30 mouse cellular contexts compared by ENCODE assay signal in genomic region chr8:105789626-105790025, GRCm38 (mm10). TPM values are rescaled to one million over a fixed set of nuclear protein-coding genes. Genes with fewer than 3 reads are reported as not detected.
DNase-seq lines count a peak whose midpoint lies in the region; ATAC-seq and TF ChIP-seq lines count a peak whose summit lies in the region.
"Had no signal": no experiment of that assay in that cellular context is flagged by ENCODE, and none has a peak within 500 bp of the region (broad histone marks: within the 10 kb centered on the region; RNA-seq: fewer than 3 reads in every experiment).

No protein-coding gene starts in this region.

- peaks cover 51% of the 10 kb centered on the region for H3K79me2 ChIP-seq in liver, adult 2 months (ENCODE audit: control insufficient read depth, insufficient read depth, low read length)

- peaks cover 31% of the 10 kb centered on the region for H3K4me1 ChIP-seq in liver, adult 2 months (ENCODE audit: control insufficient read depth, insufficient read depth, low read length)
- H3K4me1 ChIP-seq in midbrain, embryonic 11.5 days (ENCODE audit: control insufficient read depth, insufficient read depth, low read length) = peaks cover 2% of the 10 kb centered on the region; the same call in 1 of the 2 replicates
- no peaks in the 10 kb centered on the region for H3K4me1 ChIP-seq in midbrain, embryonic 14.5 days (ENCODE audit: control insufficient read depth, insufficient read depth, low read length)
- peaks cover 56% of the 10 kb centered on the region for H3K4me1 ChIP-seq in liver, embryonic 15.5 days (replicated peaks)
- H3K4me1 ChIP-seq: embryonic facial prominence, embryonic 12.5 days; forebrain, embryonic 13.5 days; hindbrain, embryonic 12.5 days; hindbrain, embryonic 15.5 days had no signal

- H3K36me3 ChIP-seq in liver, adult 2 months (ENCODE audit: control insufficient read depth, insufficient read depth, low read length) = peaks cover 13% of the 10 kb centered on the region
- H3K36me3 ChIP-seq in midbrain, embryonic 11.5 days (ENCODE audit: control insufficient read depth, insufficient read depth, low read length) = peaks cover 2% of the 10 kb centered on the region; the same call in 1 of the 2 replicates
- peaks cover 19% of the 10 kb centered on the region for H3K36me3 ChIP-seq in midbrain, embryonic 14.5 days (ENCODE audit: control insufficient read depth, insufficient read depth, low read length)
- peaks cover 100% of the 10 kb centered on the region for H3K36me3 ChIP-seq in liver, embryonic 15.5 days (replicated peaks)

- no peak for TF ChIP-seq CTCF in liver, adult 2 months (IDR thresholded peaks at IDR 0.05; ENCODE audit: low read depth, low read length)

- H3K4me3 ChIP-seq in liver, adult 2 months (ENCODE audit: insufficient read depth, low read depth, low read length) = no peak overlapping the region
- H3K4me3 ChIP-seq in midbrain, embryonic 11.5 days (ENCODE audit: low read depth, low read length) = no peak overlapping the region
- H3K4me3 ChIP-seq in midbrain, embryonic 14.5 days (replicated peaks; ENCODE audit: low read depth, low read length) = no peak overlapping the region
- no peak overlapping the region for H3K4me3 ChIP-seq in liver, embryonic 15.5 days (replicated peaks)
- H3K4me3 ChIP-seq: embryonic facial prominence, embryonic 12.5 days; embryonic facial prominence, embryonic 15.5 days; erythroblast, embryonic 14.5 days; forebrain, embryonic 13.5 days; gastrocnemius, adult 2 months; hindbrain, embryonic 12.5 days; hindbrain, embryonic 15.5 days had no signal

- no peak for TF ChIP-seq POLR2A in liver, adult 2 months (IDR thresholded peaks at IDR 0.05; ENCODE audit: extremely low read depth, insufficient read depth, low read length)

- no peaks in the 10 kb centered on the region for H3K9me3 ChIP-seq in midbrain, embryonic 11.5 days (ENCODE audit: control insufficient read depth, low read length)
- H3K9me3 ChIP-seq in midbrain, embryonic 14.5 days (ENCODE audit: control insufficient read depth, low read length) = no peaks in the 10 kb centered on the region
- H3K9me3 ChIP-seq in liver, embryonic 15.5 days (replicated peaks) = no peaks in the 10 kb centered on the region
- H3K9me3 ChIP-seq: embryonic facial prominence, embryonic 12.5 days; embryonic facial prominence, embryonic 15.5 days; forebrain, embryonic 13.5 days; hindbrain, embryonic 12.5 days; hindbrain, embryonic 15.5 days had no signal

- H3K9ac ChIP-seq in liver, adult 2 months (ENCODE audit: low read depth, low read length) = no peak overlapping the region
- no peak overlapping the region for H3K9ac ChIP-seq in midbrain, embryonic 11.5 days (ENCODE audit: low read length)
- H3K9ac ChIP-seq in midbrain, embryonic 14.5 days (replicated peaks; ENCODE audit: low read length) = no peak overlapping the region
- no peak overlapping the region for H3K9ac ChIP-seq in liver, embryonic 15.5 days
- H3K9ac ChIP-seq: embryonic facial prominence, embryonic 12.5 days; embryonic facial prominence, embryonic 15.5 days; forebrain, embryonic 13.5 days; hindbrain, embryonic 12.5 days; hindbrain, embryonic 15.5 days had no signal

- H3K4me2 ChIP-seq in midbrain, embryonic 11.5 days = no peak overlapping the region
- no peak overlapping the region for H3K4me2 ChIP-seq in midbrain, embryonic 14.5 days (ENCODE audit: low read length)
- H3K4me2 ChIP-seq in liver, embryonic 15.5 days = no peak overlapping the region
- H3K4me2 ChIP-seq: embryonic facial prominence, embryonic 12.5 days; embryonic facial prominence, embryonic 15.5 days; forebrain, embryonic 13.5 days; heart, embryonic 11.5 days; hindbrain, embryonic 12.5 days; hindbrain, embryonic 15.5 days had no signal

- 0 out of 2 replicates have a peak overlapping the region, but pooled peaks have one; percentile 10 for H3K27ac ChIP-seq in liver, adult 2 months (replicated peaks; ENCODE audit: insufficient read depth, low read depth, low read length)
- no peak overlapping the region for H3K27ac ChIP-seq in midbrain, embryonic 11.5 days (ENCODE audit: low read depth, low read length)
- no peak overlapping the region for H3K27ac ChIP-seq in midbrain, embryonic 14.5 days (replicated peaks; ENCODE audit: low read depth, low read length)
- H3K27ac ChIP-seq in liver, embryonic 15.5 days (replicated peaks) = peak overlapping the region; percentile 31; the same call in 1 of the 2 replicates
- H3K27ac ChIP-seq: embryonic facial prominence, embryonic 12.5 days; embryonic facial prominence, embryonic 15.5 days; forebrain, embryonic 13.5 days; gastrocnemius, adult 2 months; hindbrain, embryonic 12.5 days; hindbrain, embryonic 15.5 days had no signal

- no peak for DNase-seq in liver, adult 2 months (ENCODE audit: extremely low read depth, low read depth, low spot score)
- DNase-seq in liver = no peak
- DNase-seq in midbrain, embryonic 11.5 days (ENCODE audit: low spot score, missing footprints) = peak; percentile 66
- DNase-seq in midbrain, embryonic 14.5 days = no peak
- DNase-seq in retina, embryonic 14.5 days (ENCODE audit: low spot score) = no peak
- DNase-seq: adrenal gland, adult 8-10 months; adrenal gland, postnatal 25 days; cerebellum, adult 18-20 months; cerebellum, adult 9-10 months; cerebellum, postnatal 25 days; gastrocnemius, adult 2 months; gastrocnemius, postnatal 14 days; heart, adult 11 months had no signal

- no peaks in the 10 kb centered on the region for H3K27me3 ChIP-seq in liver, adult 2 months (ENCODE audit: control insufficient read depth, insufficient read depth, low read length)
- no peaks in the 10 kb centered on the region for H3K27me3 ChIP-seq in midbrain, embryonic 11.5 days (ENCODE audit: control insufficient read depth, insufficient read depth, low read length)
- H3K27me3 ChIP-seq in midbrain, embryonic 14.5 days (ENCODE audit: control insufficient read depth, insufficient read depth, low read length) = no peaks in the 10 kb centered on the region
- no peaks in the 10 kb centered on the region for H3K27me3 ChIP-seq in liver, embryonic 15.5 days
- H3K27me3 ChIP-seq: embryonic facial prominence, embryonic 12.5 days; embryonic facial prominence, embryonic 15.5 days; forebrain, embryonic 13.5 days; hindbrain, embryonic 12.5 days; hindbrain, embryonic 15.5 days had no signal

- no peak for ATAC-seq in midbrain, embryonic 11.5 days (ENCODE audit: low FRiP score)
- no peak for ATAC-seq in midbrain, embryonic 14.5 days (ENCODE audit: low FRiP score, low TSS enrichment)
- ATAC-seq in liver, embryonic 15.5 days (ENCODE audit: insufficient read depth) = no peak
- ATAC-seq: activated CD4-positive, CD25-positive, alpha-beta regulatory T cell, adult 4 months; forebrain, embryonic 13.5 days; forebrain, embryonic 16.5 days had no signal

RNA-seq across cellular contexts. Expression of gene Gfod2, which starts 31.2 kb away (rescaled TPM):
- 2.6 and 3.4 TPM in 2 replicates for total RNA-seq in liver, adult 2 months (2014; rRNA removed)
- 6.3 and 9.2 TPM in 2 replicates for polyA plus RNA-seq in liver, adult 2 months (2012; rRNA removed)
- 36.5 and 38.8 TPM in 2 replicates for polyA plus RNA-seq in midbrain, embryonic 11.5 days (2014; fragmentation: Nextera tagmentation; extraction: Ambion mirVana)
- polyA plus RNA-seq in midbrain, embryonic 14.5 days (2014; fragmentation: Nextera tagmentation; extraction: Ambion mirVana) = 75.4 and 77.8 TPM in 2 replicates
- polyA plus RNA-seq in liver, embryonic 15.5 days (2015; fragmentation: Nextera tagmentation; extraction: Ambion mirVana) = 1.8 and 2.3 TPM in 2 replicates

RNA-seq across cellular contexts. Expression of gene Ranbp10, which starts 37.5 kb away (rescaled TPM):
- total RNA-seq in liver, adult 2 months (2014; rRNA removed) = 19.7 and 26.9 TPM in 2 replicates
- polyA plus RNA-seq in liver, adult 2 months (2012; rRNA removed) = 37.1 and 38.0 TPM in 2 replicates
- 10.9 and 11.2 TPM in 2 replicates for polyA plus RNA-seq in midbrain, embryonic 11.5 days (2014; fragmentation: Nextera tagmentation; extraction: Ambion mirVana)
- 12.3 and 12.5 TPM in 2 replicates for polyA plus RNA-seq in midbrain, embryonic 14.5 days (2014; fragmentation: Nextera tagmentation; extraction: Ambion mirVana)
- polyA plus RNA-seq in liver, embryonic 15.5 days (2015; fragmentation: Nextera tagmentation; extraction: Ambion mirVana) = 45.0 and 52.2 TPM in 2 replicates

RNA-seq across cellular contexts. Expression of gene Tsnaxip1, which starts 37.9 kb away (rescaled TPM):
- total RNA-seq in liver, adult 2 months (2014; rRNA removed) = not detected in 2 replicates
- polyA plus RNA-seq in liver, adult 2 months (2012; rRNA removed) = not detected in 2 replicates
- 0.15 and 0.18 TPM in 2 replicates for polyA plus RNA-seq in midbrain, embryonic 11.5 days (2014; fragmentation: Nextera tagmentation; extraction: Ambion mirVana)
- polyA plus RNA-seq in midbrain, embryonic 14.5 days (2014; fragmentation: Nextera tagmentation; extraction: Ambion mirVana) = 0.24 and 0.32 TPM in 2 replicates
- 0.07 and 0.22 TPM in 2 replicates for polyA plus RNA-seq in liver, embryonic 15.5 days (2015; fragmentation: Nextera tagmentation; extraction: Ambion mirVana)
- total RNA-seq: adrenal gland, adult 8-10 months; adrenal gland, postnatal 25 days; common myeloid progenitor, adult 5-6 weeks; gastrocnemius, adult 2 months; gastrocnemius, postnatal 14 days; heart, adult 8-10 months; heart, postnatal 25 days; hematopoietic stem cell, adult 5-6 weeks had no signal
- polyA plus RNA-seq: activated CD4-positive, CD25-positive, alpha-beta regulatory T cell, adult 4 months; erythroblast, embryonic 14.5 days; heart, embryonic 14.5 days; heart, postnatal 0 days; intestine, embryonic 14.5 days had no signal

Comparison
In these comparisons a context has a peak if more than half of its experiments do, and no peak if none do; other contexts are left out.
1. H3K27ac ChIP-seq: peak in liver, adult 2 months (single experiment) and liver, embryonic 15.5 days (single experiment); none in midbrain, embryonic 11.5 days (single experiment) and midbrain, embryonic 14.5 days (single experiment).